Mouse (Mus musculus): ENCODE data around the gene Map2k6. TPM values are rescaled to one million over a fixed set of nuclear protein-coding genes. Genes with fewer than 3 reads are reported as not detected.

Map2k6 gene
- polyA plus RNA-seq, 1 experiment = not detected

DNA sequence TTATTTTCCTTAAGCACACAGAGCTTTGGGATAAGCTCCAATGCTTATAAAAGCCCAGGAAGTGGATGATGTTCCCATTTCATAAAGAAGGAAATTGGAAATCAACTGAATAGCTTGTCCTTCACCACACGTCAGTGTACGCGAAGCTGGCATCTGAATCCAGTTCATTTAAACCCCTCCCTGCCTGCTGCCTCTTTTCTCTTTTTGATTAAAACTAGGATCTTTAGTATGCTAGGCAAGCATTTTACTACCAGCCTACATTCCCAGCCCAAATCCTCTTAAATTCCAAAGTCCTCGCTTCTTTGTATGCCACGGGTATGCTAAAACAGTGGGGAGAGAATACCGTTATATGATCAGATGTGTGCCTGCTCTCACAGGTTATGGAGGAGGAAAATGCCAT lies 17.8 kb downstream of the Map2k6 start:
- H3K27ac ChIP-seq (ENCODE audit: insufficient read depth, low read depth, low read length) = no peak overlapping the region
- no peak overlapping the region for H3K4me3 ChIP-seq (ENCODE audit: insufficient read depth, low read depth, low read length)
- 79% methylated on average over 6 of the region's 6 CpGs for WGBS
- H3K4me1 ChIP-seq (ENCODE audit: control insufficient read depth, insufficient read depth, low read length) = peaks cover 4% of the 10 kb centered on the region
- TF ChIP-seq CTCF (IDR thresholded peaks at IDR 0.05; ENCODE audit: insufficient read depth, low read depth, low read length) (no peak), POLR2A (IDR thresholded peaks at IDR 0.05; ENCODE audit: insufficient read depth, low read depth, low read length) (no peak)

DNA sequence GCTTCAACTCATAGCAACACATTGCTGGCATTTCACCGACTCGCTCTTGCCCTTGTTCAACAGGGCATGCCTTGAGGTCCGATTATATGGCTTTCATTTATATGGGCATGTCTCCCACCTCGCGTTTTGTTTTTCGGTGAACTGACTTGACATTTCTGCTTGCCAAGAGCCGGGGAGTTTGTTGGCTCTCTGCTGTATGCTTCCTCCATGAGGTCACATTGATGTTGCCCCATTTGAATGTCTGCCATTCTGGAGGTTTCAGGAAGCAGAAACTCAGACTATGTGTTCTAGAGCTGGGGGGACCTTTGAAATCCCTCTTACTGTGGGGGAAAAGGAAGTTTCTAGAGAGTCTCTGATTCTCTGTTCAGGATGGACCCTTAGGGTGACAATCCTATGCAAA lies 21.5 kb downstream of the Map2k6 start:
- H3K27ac ChIP-seq (ENCODE audit: insufficient read depth, low read depth, low read length) = no peak overlapping the region
- TF ChIP-seq POLR2A (IDR thresholded peaks at IDR 0.05; ENCODE audit: insufficient read depth, low read depth, low read length) (no peak), CTCF (IDR thresholded peaks at IDR 0.05; ENCODE audit: insufficient read depth, low read depth, low read length) (no peak)
- no peak overlapping the region for H3K4me3 ChIP-seq (ENCODE audit: insufficient read depth, low read depth, low read length)
- 71% methylated on average over 7 of the region's 7 CpGs for WGBS
- H3K4me1 ChIP-seq (ENCODE audit: control insufficient read depth, insufficient read depth, low read length) = no peaks in the 10 kb centered on the region

DNA sequence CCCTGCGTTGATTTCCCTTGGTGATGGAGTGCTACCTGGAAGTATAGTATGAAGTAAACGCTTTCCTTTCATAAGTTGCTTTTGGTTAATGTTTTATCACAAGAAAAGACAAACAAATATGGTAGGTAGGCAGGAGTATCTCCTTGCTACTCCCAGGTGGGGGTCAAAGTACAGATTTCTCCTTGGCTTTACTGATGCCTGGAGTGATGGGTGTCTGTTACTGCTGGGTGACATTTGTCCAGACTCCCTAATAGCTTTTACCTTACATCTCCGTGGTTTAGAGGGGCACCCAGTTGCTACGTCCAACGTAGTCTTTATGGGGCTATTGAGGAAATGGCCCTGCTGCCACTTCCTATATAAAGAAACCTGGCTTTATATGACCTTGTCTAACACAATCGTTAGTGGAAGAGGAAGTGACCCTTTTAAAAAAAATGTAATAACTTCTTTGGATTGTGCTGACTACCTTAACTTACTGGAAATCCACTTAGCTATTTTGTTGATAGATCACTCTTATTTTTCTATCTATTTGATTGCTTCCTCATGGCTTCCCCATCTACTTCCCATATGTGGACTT lies 27.7 kb downstream of the Map2k6 start:
- Histone ChIP-seq H3K4me3 (ENCODE audit: insufficient read depth, low read depth, low read length) (no peak overlapping the region), H3K4me1 (ENCODE audit: control insufficient read depth, insufficient read depth, low read length) (peaks cover 2% of the 10 kb centered on the region; the same call in 1 of the 2 replicates), H3K27ac (ENCODE audit: insufficient read depth, low read depth, low read length) (no peak overlapping the region)
- 90% methylated on average over 6 of the region's 6 CpGs for whole genome bisulfite sequencing
- TF ChIP-seq POLR2A (IDR thresholded peaks at IDR 0.05; ENCODE audit: insufficient read depth, low read depth, low read length) (no peak), CTCF (IDR thresholded peaks at IDR 0.05; ENCODE audit: insufficient read depth, low read depth, low read length) (no peak)

DNA sequence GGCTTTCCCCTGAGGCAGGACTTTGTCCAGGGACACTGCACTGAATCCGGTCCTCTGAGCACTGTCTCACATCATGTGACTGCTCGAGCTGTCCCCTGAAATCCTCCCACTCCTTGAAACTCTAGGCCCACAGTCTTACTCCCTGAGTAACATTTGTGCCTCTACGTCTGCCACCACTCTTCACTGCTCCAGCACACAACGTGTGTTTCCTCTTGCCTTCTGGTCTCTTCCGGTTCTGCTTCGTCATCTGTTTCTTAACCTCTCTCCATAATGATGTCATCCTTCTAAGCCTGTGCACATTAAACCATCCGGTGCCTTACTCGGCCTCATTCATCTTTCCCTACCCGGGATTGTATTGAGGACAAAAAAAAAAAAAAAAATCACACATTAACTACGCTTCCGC lies 28.2 kb downstream of the Map2k6 start:
- Histone ChIP-seq H3K4me3 (ENCODE audit: insufficient read depth, low read depth, low read length) (no peak overlapping the region), H3K27ac (ENCODE audit: insufficient read depth, low read depth, low read length) (no peak overlapping the region), H3K4me1 (ENCODE audit: control insufficient read depth, insufficient read depth, low read length) (peaks cover 2% of the 10 kb centered on the region; the same call in 1 of the 2 replicates)
- WGBS = 39% methylated on average over 11 of the region's 11 CpGs
- TF ChIP-seq POLR2A (IDR thresholded peaks at IDR 0.05; ENCODE audit: insufficient read depth, low read depth, low read length) (no peak), CTCF (IDR thresholded peaks at IDR 0.05; ENCODE audit: insufficient read depth, low read depth, low read length) (no peak)

DNA sequence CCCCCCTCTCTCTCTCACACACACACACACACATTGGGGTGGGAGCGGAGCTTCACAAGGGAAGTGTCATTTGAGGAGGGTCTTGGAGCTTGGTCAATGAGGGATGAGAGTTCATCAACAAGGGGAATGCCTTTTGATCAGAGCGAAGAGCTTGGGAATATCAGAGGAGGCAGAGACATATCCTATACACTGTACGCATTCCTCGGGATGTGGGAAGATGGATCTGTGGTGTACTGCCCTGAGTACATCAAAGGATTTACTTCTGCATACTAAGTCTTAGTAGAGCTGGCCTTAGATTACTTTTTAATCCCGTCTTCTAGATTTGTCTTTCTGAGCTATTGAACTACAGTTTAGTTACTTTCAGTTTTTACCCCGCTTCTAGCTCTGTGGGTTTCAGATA lies 30.1 kb downstream of the Map2k6 start:
- peaks cover 2% of the 10 kb centered on the region; the same call in 1 of the 2 replicates for H3K4me1 ChIP-seq (ENCODE audit: control insufficient read depth, insufficient read depth, low read length)
- H3K4me3 ChIP-seq (ENCODE audit: insufficient read depth, low read depth, low read length) = no peak overlapping the region
- no peak overlapping the region for H3K27ac ChIP-seq (ENCODE audit: insufficient read depth, low read depth, low read length)
- whole genome bisulfite sequencing = 97% methylated on average over 6 of the region's 6 CpGs
- TF ChIP-seq CTCF (IDR thresholded peaks at IDR 0.05; ENCODE audit: insufficient read depth, low read depth, low read length) = no peak
- no peak for TF ChIP-seq POLR2A (IDR thresholded peaks at IDR 0.05; ENCODE audit: insufficient read depth, low read depth, low read length)

DNA sequence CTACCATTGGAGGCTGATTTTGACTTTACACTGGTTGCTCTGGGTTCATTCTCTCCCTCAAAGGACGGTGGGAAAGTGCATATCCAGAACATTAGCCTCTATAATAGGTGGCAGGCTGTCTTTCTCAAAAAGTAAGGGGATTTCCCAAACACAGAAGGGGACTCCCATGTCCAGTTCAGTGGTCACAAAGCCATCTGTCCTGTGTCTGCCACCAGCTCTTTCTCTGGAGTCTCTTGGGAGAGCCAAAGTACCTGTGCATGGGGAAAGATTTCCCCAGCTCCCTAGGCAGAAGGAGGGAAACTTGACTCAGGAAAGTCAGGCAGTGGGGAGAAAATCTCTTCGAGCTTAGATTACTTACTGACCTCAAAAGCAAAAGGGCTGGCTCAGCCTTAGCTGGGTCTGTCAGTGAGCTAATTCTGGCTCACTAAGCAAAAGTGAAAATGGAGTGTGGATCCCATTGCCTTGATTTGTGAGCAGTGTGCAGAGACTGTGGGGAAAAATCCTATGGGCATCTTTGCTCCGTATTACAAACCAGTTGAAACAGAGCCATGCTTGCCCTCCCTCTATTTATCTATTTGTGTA lies 31.0 kb downstream of the Map2k6 start:
- TF ChIP-seq CTCF (IDR thresholded peaks at IDR 0.05; ENCODE audit: insufficient read depth, low read depth, low read length) (no peak), POLR2A (IDR thresholded peaks at IDR 0.05; ENCODE audit: insufficient read depth, low read depth, low read length) (no peak)
- peaks cover 2% of the 10 kb centered on the region; the same call in 1 of the 2 replicates for H3K4me1 ChIP-seq (ENCODE audit: control insufficient read depth, insufficient read depth, low read length)
- WGBS = 72% methylated on average over 3 of the region's 3 CpGs

DNA sequence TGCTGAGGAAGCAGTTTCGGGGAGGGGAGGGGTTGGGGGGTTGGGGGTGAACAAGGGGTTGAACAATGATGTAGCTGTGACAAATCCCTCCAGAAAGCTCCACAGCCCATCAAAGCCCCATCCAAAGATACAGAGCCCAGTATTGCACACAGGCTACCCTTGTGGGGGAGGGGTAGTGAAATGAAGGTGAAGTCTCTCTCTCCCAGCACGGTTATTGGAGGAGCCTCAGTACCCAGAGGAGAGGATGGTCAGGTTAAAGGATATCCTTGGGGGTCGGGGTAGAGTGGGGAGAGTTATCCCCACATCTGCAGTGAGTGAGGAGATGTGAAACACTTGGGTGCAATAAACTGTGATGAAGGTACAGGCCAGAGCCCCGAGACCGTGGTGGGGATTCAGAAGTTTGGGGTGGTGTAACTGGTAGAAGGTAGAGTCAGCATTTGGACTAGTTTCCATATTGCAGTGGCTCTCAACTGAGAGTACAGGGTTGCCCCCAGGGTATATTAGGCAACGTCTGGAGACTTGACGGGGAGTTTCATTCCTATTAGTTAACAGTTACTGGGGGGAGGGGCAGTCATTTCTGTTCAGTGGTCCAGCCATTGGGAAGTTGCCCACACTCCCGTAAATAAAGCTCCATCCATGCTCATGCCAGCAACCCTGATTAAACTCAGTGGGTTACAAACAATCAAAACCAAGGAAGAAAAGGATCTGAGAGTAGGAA lies 37.1 kb downstream of the Map2k6 start:
- 74% methylated on average over 8 of the region's 8 CpGs for WGBS
- Histone ChIP-seq H3K27ac (ENCODE audit: insufficient read depth, low read depth, low read length) (no peak overlapping the region), H3K4me3 (ENCODE audit: insufficient read depth, low read depth, low read length) (no peak overlapping the region), H3K4me1 (ENCODE audit: control insufficient read depth, insufficient read depth, low read length) (peaks cover 6% of the 10 kb centered on the region; the same call in 1 of the 2 replicates)
- TF ChIP-seq CTCF (IDR thresholded peaks at IDR 0.05; ENCODE audit: insufficient read depth, low read depth, low read length) (no peak), POLR2A (IDR thresholded peaks at IDR 0.05; ENCODE audit: insufficient read depth, low read depth, low read length) (no peak)

More for the DNA sequence above, 31.0 kb downstream of the Map2k6 start:
- no peak overlapping the region for H3K27ac ChIP-seq (ENCODE audit: insufficient read depth, low read depth, low read length)
- H3K4me3 ChIP-seq (ENCODE audit: insufficient read depth, low read depth, low read length) = no peak overlapping the region

DNA sequence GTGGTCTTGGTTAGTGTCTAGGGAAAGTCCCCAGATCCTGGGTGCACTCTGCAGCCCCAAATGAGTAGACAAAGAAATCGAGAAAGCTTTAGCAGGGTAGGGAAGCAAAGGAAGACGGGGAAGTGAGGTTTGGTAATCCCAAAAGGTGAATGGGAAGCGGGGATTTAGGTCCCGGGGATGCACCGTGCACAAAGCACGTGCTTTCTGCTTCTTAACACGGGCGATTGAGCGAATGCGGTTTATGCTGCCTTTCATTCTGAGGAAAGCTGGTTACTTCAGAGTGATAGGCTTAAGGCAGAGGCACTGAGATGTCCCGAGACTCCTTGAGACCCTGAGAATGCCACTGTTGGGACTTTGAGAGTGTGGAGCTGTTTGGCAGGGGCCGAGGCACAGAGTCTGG lies 38.1 kb downstream of the Map2k6 start:
- 76% methylated on average over 12 of the region's 12 CpGs for WGBS
- H3K27ac ChIP-seq (ENCODE audit: insufficient read depth, low read depth, low read length) = no peak overlapping the region
- peaks cover 6% of the 10 kb centered on the region; the same call in 1 of the 2 replicates for H3K4me1 ChIP-seq (ENCODE audit: control insufficient read depth, insufficient read depth, low read length)
- no peak overlapping the region for H3K4me3 ChIP-seq (ENCODE audit: insufficient read depth, low read depth, low read length)
- TF ChIP-seq CTCF (IDR thresholded peaks at IDR 0.05; ENCODE audit: insufficient read depth, low read depth, low read length) (no peak), POLR2A (IDR thresholded peaks at IDR 0.05; ENCODE audit: insufficient read depth, low read depth, low read length) (no peak)

DNA sequence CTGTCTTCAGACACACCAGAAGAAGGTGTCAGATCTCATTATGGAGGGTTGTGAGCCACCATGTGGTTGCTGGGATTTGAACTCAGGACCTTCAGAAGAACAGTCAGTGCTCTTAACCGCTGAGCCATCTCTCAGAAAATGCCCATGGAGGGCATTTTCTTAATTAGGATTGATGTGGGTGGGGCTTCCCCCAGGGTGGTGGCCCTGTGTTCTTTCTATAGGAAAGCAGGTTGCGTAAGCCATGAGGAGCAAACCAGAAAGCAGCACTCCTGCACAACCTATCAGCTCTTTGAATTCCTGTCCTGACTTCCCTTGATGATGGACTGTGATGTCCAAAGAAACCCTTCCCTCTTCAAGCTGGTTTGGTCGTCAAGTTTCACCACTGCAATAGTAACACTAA lies 39.2 kb downstream of the Map2k6 start:
- whole genome bisulfite sequencing = 98% methylated on average over 3 of the region's 3 CpGs
- H3K27ac ChIP-seq (ENCODE audit: insufficient read depth, low read depth, low read length) = no peak overlapping the region
- peaks cover 6% of the 10 kb centered on the region; the same call in 1 of the 2 replicates for H3K4me1 ChIP-seq (ENCODE audit: control insufficient read depth, insufficient read depth, low read length)
- H3K4me3 ChIP-seq (ENCODE audit: insufficient read depth, low read depth, low read length) = no peak overlapping the region
- TF ChIP-seq POLR2A (IDR thresholded peaks at IDR 0.05; ENCODE audit: insufficient read depth, low read depth, low read length) = no peak
- no peak for TF ChIP-seq CTCF (IDR thresholded peaks at IDR 0.05; ENCODE audit: insufficient read depth, low read depth, low read length)
